Mouse (Mus musculus): ENCODE measurements around the gene Ndufa13.

Ndufa13 gene

GRCm38 (mm10) chr8:69902163-69903062 lies at the start of gene Ndufa13, which contains the start of the genes Tssk6 and Yjefn3:
Gene Ndufa13 (minus strand): TSS chr8:69902558.
Gene Tssk6 (plus strand): TSS chr8:69902184.
Gene Yjefn3 (minus strand): TSS chr8:69902712.
- CTCF ChIA-PET: interaction anchor here in 3 of 4 experiments (0.6 to 1.9 kb wide), 9 partner anchors 8 to 381 kb away, joined by 3 to 10 read pairs (median 5); partner anchors contain the start of gene Homer3 (in 1 of the 3)
- POLR2A ChIA-PET: interaction anchor here (0.5 to 9.4 kb wide), 77 partner anchors 8 to 637 kb away, joined by 3 to 141 read pairs (median 4); partner anchors contain the start of genes Gatad2a (in 3 of the 4), Cilp2 (in 2 of the 4), Gm20422 (in 2 of the 4) and Slc25a42 (in 2 of the 4)

GRCm38 (mm10) chr8:69950300-69950699 lies 47.9 kb upstream of the Ndufa13 start:
- CTCF ChIA-PET: interaction anchor here in 3 of 4 experiments (0.7 to 1.2 kb wide), 3 partner anchors 31 to 226 kb away, joined by 3 to 14 read pairs (median 3); no protein-coding TSS in a partner anchor
- POLR2A ChIA-PET: interaction anchor here in 3 of 4 experiments (0.7 to 5.7 kb wide), 19 partner anchors 9 to 46 kb away, joined by 3 to 57 read pairs (median 5); partner anchors contain the start of gene Gatad2a (in 1 of the 3)

- POLR2A ChIA-PET: interaction anchor here in 3 of 4 experiments (0.6 to 20.2 kb wide), 19 partner anchors 8 to 217 kb away, joined by 3 to 423 read pairs (median 5); partner anchors contain the start of gene Gatad2a (in 1 of the 3)
- CTCF ChIA-PET: interaction anchor here in 1 of 4 experiments (1.0 kb wide), 1 partner anchor 24 kb away, joined by 3 read pairs; no protein-coding TSS in a partner anchor
These were observed 40.1 kb upstream of the Ndufa13 start for GRCm38 (mm10) chr8:69942495-69942894.

- ChIA-PET POLR2A (interaction anchor here in 3 of 4 experiments (0.6 to 20.2 kb wide), 18 partner anchors 8 to 464 kb away, joined by 3 to 423 read pairs (median 16); partner anchors contain the start of genes Gatad2a (in 2 of the 3), Yjefn3 (in 1 of the 3) and Zfp868 (in 1 of the 3)), CTCF (interaction anchor here in 2 of 4 experiments (0.6 to 1.5 kb wide), 3 partner anchors 39 to 61 kb away, joined by 3 to 7 read pairs (median 5); no protein-coding TSS in a partner anchor)
These were observed 38.0 kb upstream of the Ndufa13 start for GRCm38 (mm10) chr8:69940386-69940785.

GRCm38 (mm10) chr8:69939633-69940032 lies 37.3 kb upstream of the Ndufa13 start:
- ChIA-PET CTCF (interaction anchor here (0.6 to 2.5 kb wide), 7 partner anchors 13 to 66 kb away, joined by 3 to 9 read pairs (median 5); no protein-coding TSS in a partner anchor), POLR2A (interaction anchor here in 3 of 4 experiments (0.6 to 20.2 kb wide), 32 partner anchors 7 to 1287 kb away, joined by 3 to 423 read pairs (median 7); partner anchors contain the start of genes Gatad2a (in 3 of the 3), Gm20422 (in 1 of the 3), Tssk6 (in 1 of the 3) and Uba52 (in 1 of the 3))

- ChIA-PET POLR2A (interaction anchor here (0.6 to 20.2 kb wide), 51 partner anchors 8 to 762 kb away, joined by 3 to 423 read pairs (median 4); partner anchors contain the start of genes Gatad2a (in 4 of the 4), Ndufa13 (in 2 of the 4), Tssk6 (in 2 of the 4) and Yjefn3 (in 2 of the 4)), CTCF (interaction anchor here in 3 of 4 experiments (0.6 to 2.7 kb wide), 6 partner anchors 12 to 67 kb away, joined by 3 to 10 read pairs (median 4); no protein-coding TSS in a partner anchor)
These were observed 36.1 kb upstream of the Ndufa13 start for GRCm38 (mm10) chr8:69938245-69938982.

GRCm38 (mm10) chr8:69937466-69937865 lies 35.1 kb upstream of the Ndufa13 start:
- ChIA-PET POLR2A (interaction anchor here (0.5 to 20.2 kb wide), 37 partner anchors 9 to 710 kb away, joined by 3 to 423 read pairs (median 6); partner anchors contain the start of genes Gatad2a (in 3 of the 4), Ndufa13 (in 2 of the 4), Tssk6 (in 2 of the 4) and Yjefn3 (in 2 of the 4)), CTCF (interaction anchor here in 2 of 4 experiments (0.6 to 2.7 kb wide), 5 partner anchors 18 to 340 kb away, joined by 3 to 10 read pairs (median 5); no protein-coding TSS in a partner anchor)

GRCm38 (mm10) chr8:69936050-69936794 lies 33.9 kb upstream of the Ndufa13 start:
- POLR2A ChIA-PET: interaction anchor here (0.6 to 20.2 kb wide), 76 partner anchors 8 to 1836 kb away, joined by 3 to 423 read pairs (median 4); partner anchors contain the start of genes Gatad2a (in 3 of the 4), Ndufa13 (in 3 of the 4), Tssk6 (in 3 of the 4) and Yjefn3 (in 3 of the 4)

GRCm38 (mm10) chr8:69935431-69935830 lies 33.1 kb upstream of the Ndufa13 start:
- CTCF ChIA-PET: interaction anchor here in 2 of 4 experiments (1.7 to 2.7 kb wide), 2 partner anchors 16 to 66 kb away, joined by 5 to 10 read pairs; no protein-coding TSS in a partner anchor
- POLR2A ChIA-PET: interaction anchor here in 3 of 4 experiments (0.8 to 20.2 kb wide), 34 partner anchors 8 to 310 kb away, joined by 3 to 423 read pairs (median 7); partner anchors contain the start of genes Gatad2a (in 3 of the 3), Ndufa13 (in 3 of the 3), Tssk6 (in 3 of the 3) and Yjefn3 (in 3 of the 3)

More at GRCm38 (mm10) chr8:69936050-69936794, 33.9 kb upstream of the Ndufa13 start:
- CTCF ChIA-PET: interaction anchor here in 2 of 4 experiments (0.5 to 2.7 kb wide), 5 partner anchors 17 to 65 kb away, joined by 3 to 10 read pairs (median 5); no protein-coding TSS in a partner anchor

GRCm38 (mm10) chr8:69934582-69934981 lies 32.2 kb upstream of the Ndufa13 start:
- ChIA-PET POLR2A (interaction anchor here in 3 of 4 experiments (0.7 to 20.2 kb wide), 27 partner anchors 7 to 764 kb away, joined by 3 to 423 read pairs (median 7); partner anchors contain the start of genes Gatad2a (in 2 of the 3), Ndufa13 (in 2 of the 3), Yjefn3 (in 2 of the 3) and Jund (in 1 of the 3)), CTCF (interaction anchor here in 2 of 4 experiments (0.5 to 1.6 kb wide), 3 partner anchors 35 to 69 kb away, joined by 3 to 7 read pairs (median 6); no protein-coding TSS in a partner anchor)

GRCm38 (mm10) chr8:69933811-69934210 lies 31.5 kb upstream of the Ndufa13 start:
- ChIA-PET POLR2A (interaction anchor here in 3 of 4 experiments (0.6 to 20.2 kb wide), 29 partner anchors 8 to 217 kb away, joined by 3 to 423 read pairs (median 4); partner anchors contain the start of genes Gatad2a (in 2 of the 3), Ndufa13 (in 2 of the 3), Yjefn3 (in 2 of the 3) and Mau2 (in 1 of the 3)), CTCF (interaction anchor here in 1 of 4 experiments (0.7 to 1.6 kb wide), 3 partner anchors 68 to 177 kb away, joined by 3 to 7 read pairs (median 6); no protein-coding TSS in a partner anchor)

GRCm38 (mm10) chr8:69926901-69927300 lies 24.5 kb upstream of the Ndufa13 start:
- CTCF ChIA-PET: interaction anchor here in 2 of 4 experiments (0.9 to 1.8 kb wide), 3 partner anchors 8 to 74 kb away, joined by 3 to 4 read pairs (median 4); no protein-coding TSS in a partner anchor
- POLR2A ChIA-PET: interaction anchor here in 3 of 4 experiments (0.6 to 15.1 kb wide), 10 partner anchors 9 to 774 kb away, joined by 3 to 423 read pairs (median 4); partner anchors contain the start of genes Yjefn3 (in 2 of the 3), Ndufa13 (in 1 of the 3) and Tssk6 (in 1 of the 3)

- ChIA-PET POLR2A (interaction anchor here in 2 of 4 experiments (0.6 to 15.1 kb wide), 18 partner anchors 12 to 297 kb away, joined by 3 to 423 read pairs (median 8); partner anchors contain the start of genes Gatad2a (in 2 of the 2), Ndufa13 (in 2 of the 2), Yjefn3 (in 2 of the 2) and Tssk6 (in 1 of the 2)), CTCF (interaction anchor here in 1 of 4 experiments (0.5 to 7.0 kb wide), 4 partner anchors 35 to 727 kb away, joined by 3 to 116 read pairs (median 4); no protein-coding TSS in a partner anchor)
These were observed 21.6 kb upstream of the Ndufa13 start for GRCm38 (mm10) chr8:69923986-69924385.

- CTCF ChIA-PET: interaction anchor here in 2 of 4 experiments (0.6 to 7.0 kb wide), 5 partner anchors 10 to 296 kb away, joined by 3 to 116 read pairs (median 3); partner anchors contain the start of gene Zfp868 (in 1 of the 2)
- POLR2A ChIA-PET: interaction anchor here (0.6 to 15.1 kb wide), 38 partner anchors 9 to 295 kb away, joined by 3 to 423 read pairs (median 4); partner anchors contain the start of genes Gatad2a (in 2 of the 4), Mau2 (in 1 of the 4), Ndufa13 (in 1 of the 4) and Tssk6 (in 1 of the 4)
These were observed 18.8 kb upstream of the Ndufa13 start for GRCm38 (mm10) chr8:69921141-69921540.

Measured in embryonic stem cell, embryonic (primary cell).